In the genomic region with DNA sequence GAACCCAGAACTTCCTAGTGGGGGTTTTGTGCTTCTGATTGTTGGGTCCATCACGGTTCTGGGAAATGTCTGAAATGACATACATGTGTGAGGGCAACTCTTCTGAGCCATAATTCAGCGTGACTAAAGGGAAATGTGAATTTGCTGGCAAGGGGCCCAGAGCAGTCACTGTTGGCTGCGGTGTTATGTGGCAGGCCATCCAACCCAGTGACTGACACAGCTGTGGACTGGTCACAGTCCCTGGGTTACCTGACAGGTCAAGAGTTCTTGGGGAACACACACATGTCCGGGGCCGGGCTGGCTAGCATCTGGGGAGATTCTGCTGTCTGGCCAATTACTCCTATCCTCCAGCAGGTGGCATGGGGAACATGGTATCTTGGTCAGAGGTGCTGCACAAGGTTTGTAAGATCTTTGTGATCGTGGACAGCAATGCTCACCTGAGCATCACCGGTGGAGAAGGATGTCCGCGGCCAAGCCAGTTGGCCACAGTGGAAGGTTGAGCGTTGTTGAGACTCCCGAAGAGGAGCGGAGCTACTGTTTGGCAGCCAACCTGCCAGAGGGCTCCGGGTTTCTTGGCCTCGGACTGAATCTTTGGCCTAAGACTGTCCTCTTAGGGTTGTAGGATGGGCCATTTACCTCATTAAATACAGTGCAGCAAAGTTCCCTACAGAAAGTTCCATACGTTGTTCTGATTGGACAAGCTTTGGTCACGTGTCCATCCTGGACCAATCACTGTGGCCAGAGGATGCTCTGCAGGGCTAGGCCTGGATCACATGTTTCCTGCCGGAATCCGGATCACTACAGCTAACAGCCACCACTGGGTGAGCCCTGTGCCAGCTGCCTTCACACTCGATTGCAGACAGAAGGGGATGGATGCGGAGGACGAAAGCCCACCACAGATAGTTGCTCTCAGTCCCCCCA, we compare ENCODE assay signal across 10 mouse cellular contexts. TPM values are rescaled to one million over a fixed set of nuclear protein-coding genes. Genes with fewer than 3 reads are reported as not detected.
DNase-seq lines count a peak whose midpoint lies in the region; ATAC-seq and TF ChIP-seq lines count a peak whose summit lies in the region.
"Had no signal": no experiment of that assay in that cellular context is flagged by ENCODE, and none has a peak within 500 bp of the region (broad histone marks: within the 10 kb centered on the region; RNA-seq: fewer than 3 reads in every experiment).

No protein-coding gene starts in this region.

- ATAC-seq in kidney, postnatal 0 days (replicated peaks; ENCODE audit: low FRiP score, low read depth), result no peak
- no peak for ATAC-seq in kidney, embryonic 16.5 days (ENCODE audit: low FRiP score, low TSS enrichment)
- no peak for ATAC-seq in hindbrain, embryonic 12.5 days (ENCODE audit: low FRiP score)

- TF ChIP-seq CTCF in kidney, postnatal 0 days (IDR thresholded peaks at IDR 0.05; ENCODE audit: low read depth), result peak; percentile 59; the same call in 1 of the 2 replicates
- peak; percentile 28 for TF ChIP-seq CTCF in ES-Bruce4 (IDR thresholded peaks at IDR 0.05; ENCODE audit: low read depth, low read length)
- 0 out of 2 replicates have a peak, but pooled peaks have one; percentile 8 for TF ChIP-seq CTCF in bone marrow, adult 2 months (IDR thresholded peaks at IDR 0.05; ENCODE audit: control insufficient read depth, insufficient read depth, low read length)

- H3K4me3 ChIP-seq in kidney, postnatal 0 days (replicated peaks; ENCODE audit: low read depth, low read length), result no peak overlapping the region
- no peak overlapping the region for H3K4me3 ChIP-seq in kidney, embryonic 16.5 days (ENCODE audit: low read length)
- no peak overlapping the region; the same call in 1 of the 2 replicates for H3K4me3 ChIP-seq in ES-Bruce4 (ENCODE audit: low read depth, low read length)
- no peak overlapping the region for H3K4me3 ChIP-seq in bone marrow, adult 2 months (replicated peaks; ENCODE audit: control insufficient read depth, low read depth, low read length)
- no peak overlapping the region for H3K4me3 ChIP-seq in hindbrain, embryonic 12.5 days
- H3K4me3 ChIP-seq: embryonic facial prominence, embryonic 12.5 days; stomach, embryonic 15.5 days had no signal

- no peaks in the 10 kb centered on the region for H3K9me3 ChIP-seq in kidney, postnatal 0 days (replicated peaks; ENCODE audit: low read length)
- no peaks in the 10 kb centered on the region for H3K9me3 ChIP-seq in kidney, embryonic 16.5 days (ENCODE audit: low read length)
- H3K9me3 ChIP-seq in ES-Bruce4 (replicated peaks; ENCODE audit: control insufficient read depth, insufficient read depth, low read length, poor library complexity, severe bottlenecking), result no peaks in the 10 kb centered on the region
- H3K9me3 ChIP-seq in hindbrain, embryonic 12.5 days (replicated peaks), result no peaks in the 10 kb centered on the region
- H3K9me3 ChIP-seq: embryonic facial prominence, embryonic 12.5 days; stomach, embryonic 15.5 days had no signal

- 79% methylated on average over 21 of the region's 21 CpGs for WGBS in kidney, postnatal 0 days
- WGBS in kidney, embryonic 16.5 days, result 79% methylated on average over 21 of the region's 21 CpGs
- 66% methylated on average over 21 of the region's 21 CpGs for WGBS in bone marrow, adult 2 months
- 82% methylated on average over 21 of the region's 21 CpGs for WGBS in hindbrain, embryonic 12.5 days

- no peak for TF ChIP-seq POLR2A in ES-Bruce4 (IDR thresholded peaks at IDR 0.05; ENCODE audit: insufficient read depth, low read length)
- no peak for TF ChIP-seq POLR2A in bone marrow, adult 2 months (IDR thresholded peaks at IDR 0.05; ENCODE audit: borderline replicate concordance, control insufficient read depth, low read depth, low read length)

- H3K27ac ChIP-seq in kidney, postnatal 0 days, result no peak overlapping the region
- H3K27ac ChIP-seq in kidney, embryonic 16.5 days (ENCODE audit: low read length), result no peak overlapping the region
- H3K27ac ChIP-seq in ES-Bruce4 (ENCODE audit: insufficient read depth, low read length), result no peak overlapping the region
- no peak overlapping the region for H3K27ac ChIP-seq in bone marrow, adult 2 months (ENCODE audit: control insufficient read depth, insufficient read depth, low read depth, low read length, poor library complexity)
- no peak overlapping the region for H3K27ac ChIP-seq in hindbrain, embryonic 12.5 days
- H3K27ac ChIP-seq: embryonic facial prominence, embryonic 12.5 days; stomach, embryonic 15.5 days had no signal

- no peaks in the 10 kb centered on the region for H3K36me3 ChIP-seq in kidney, postnatal 0 days (ENCODE audit: insufficient read depth, low read length)
- H3K36me3 ChIP-seq in kidney, embryonic 16.5 days (ENCODE audit: insufficient read depth, low read length), result no peaks in the 10 kb centered on the region
- no peaks in the 10 kb centered on the region for H3K36me3 ChIP-seq in ES-Bruce4 (ENCODE audit: control insufficient read depth, insufficient read depth, low read length, poor library complexity, severe bottlenecking)
- H3K36me3 ChIP-seq in hindbrain, embryonic 12.5 days, result no peaks in the 10 kb centered on the region
- H3K36me3 ChIP-seq: embryonic facial prominence, embryonic 12.5 days; stomach, embryonic 15.5 days had no signal

- H3K4me2 ChIP-seq in kidney, postnatal 0 days (ENCODE audit: low read length), result no peak overlapping the region
- H3K4me2 ChIP-seq in kidney, embryonic 16.5 days (replicated peaks; ENCODE audit: low read depth, low read length), result no peak overlapping the region
- H3K4me2 ChIP-seq in hindbrain, embryonic 12.5 days (replicated peaks), result no peak overlapping the region
- H3K4me2 ChIP-seq: embryonic facial prominence, embryonic 12.5 days; stomach, embryonic 15.5 days had no signal

- H3K4me1 ChIP-seq in kidney, postnatal 0 days (replicated peaks; ENCODE audit: insufficient read depth, low read length), result no peaks in the 10 kb centered on the region
- no peaks in the 10 kb centered on the region for H3K4me1 ChIP-seq in kidney, embryonic 16.5 days (ENCODE audit: insufficient read depth, low read length)
- H3K4me1 ChIP-seq in ES-Bruce4 (ENCODE audit: control insufficient read depth, insufficient read depth, low read length), result no peaks in the 10 kb centered on the region
- H3K4me1 ChIP-seq in bone marrow, adult 2 months (ENCODE audit: control insufficient read depth, insufficient read depth, low read length), result no peaks in the 10 kb centered on the region
- H3K4me1 ChIP-seq in hindbrain, embryonic 12.5 days, result peaks cover 30% of the 10 kb centered on the region
- H3K4me1 ChIP-seq: stomach, embryonic 15.5 days had no signal

- no peak for DNase-seq in kidney, postnatal 0 days (ENCODE audit: low spot score)
- DNase-seq in lung, postnatal 36 days, result peak; percentile 4
- DNase-seq in ovary, postnatal 14 days (ENCODE audit: low spot score), result no peak
- DNase-seq in right cerebral cortex, adult 18-20 months, result no peak

- no peaks in the 10 kb centered on the region for H3K27me3 ChIP-seq in kidney, postnatal 0 days (ENCODE audit: insufficient read depth, low read length)
- H3K27me3 ChIP-seq in kidney, embryonic 16.5 days (ENCODE audit: insufficient read depth, low read length), result no peaks in the 10 kb centered on the region
- H3K27me3 ChIP-seq in ES-Bruce4 (ENCODE audit: control insufficient read depth, insufficient read depth, low read length, poor library complexity, severe bottlenecking), result no peaks in the 10 kb centered on the region
- no peaks in the 10 kb centered on the region for H3K27me3 ChIP-seq in hindbrain, embryonic 12.5 days
- H3K27me3 ChIP-seq: embryonic facial prominence, embryonic 12.5 days; stomach, embryonic 15.5 days had no signal

- H3K9ac ChIP-seq in kidney, postnatal 0 days (ENCODE audit: low read depth, low read length), result no peak overlapping the region
- no peak overlapping the region for H3K9ac ChIP-seq in kidney, embryonic 16.5 days (replicated peaks; ENCODE audit: low read length)
- no peak overlapping the region for H3K9ac ChIP-seq in ES-Bruce4 (ENCODE audit: low read depth, poor library complexity, severe bottlenecking)
- H3K9ac ChIP-seq in hindbrain, embryonic 12.5 days, result no peak overlapping the region
- H3K9ac ChIP-seq: embryonic facial prominence, embryonic 12.5 days; stomach, embryonic 15.5 days had no signal

- no peak for TF ChIP-seq EP300 in ES-Bruce4 (IDR thresholded peaks at IDR 0.05; ENCODE audit: insufficient read depth, low read depth, low read length)

RNA-seq across cellular contexts. Expression of a gene that starts 52.6 kb away (rescaled TPM):
- 13.9 and 14.7 TPM in 2 replicates for polyA plus RNA-seq in kidney, postnatal 0 days (2015; fragmentation: Nextera tagmentation; extraction: Ambion mirVana)
- 12.3 and 13.8 TPM in 2 replicates for polyA plus RNA-seq in kidney, embryonic 16.5 days (2015; fragmentation: Nextera tagmentation; extraction: Ambion mirVana)
- polyA plus RNA-seq in ES-Bruce4 (2011; ENCODE audit: insufficient read depth, insufficient read length, low read depth, missing spikeins), result 41.1 and 43.9 TPM in 2 replicates
- not detected in 2 replicates for polyA plus RNA-seq in bone marrow, adult 2 months (2011; ENCODE audit: insufficient read depth, insufficient read length, low replicate concordance, missing spikeins)
- polyA plus RNA-seq in hindbrain, embryonic 12.5 days (2016; fragmentation: Nextera tagmentation; extraction: Ambion mirVana), result 2.5 and 2.9 TPM in 2 replicates

Comparison
In these comparisons a context has a peak if more than half of its experiments do, and no peak if none do; other contexts are left out.
1. CTCF ChIP-seq: peak in every context shown above with its lines; median percentile 59 in kidney, postnatal 0 days; 28 in ES-Bruce4; 8 in bone marrow, adult 2 months.